Mouse (Mus musculus) limb, embryonic 11.5 days (tissue): ENCODE measurements around the gene 2510009E07Rik. TPM values are rescaled to one million over a fixed set of nuclear protein-coding genes. Genes with fewer than 3 reads are reported as not detected.

Source experiments
- ATAC-seq: fragments of 200-750 bp; cut with Nextera tagmentation; 2 replicates; pipeline ENCODE4 v1.8.0; 2017; ENCODE audit warnings: low read depth; ENCODE audit not compliant: insufficient number of reproducible peaks, low FRiP score, low TSS enrichment
- DNase-seq: peaks from one replicate; pipeline ENCODE4 v3.0.0-alpha.2; 2015; ENCODE audit warnings: low spot score
- H3K27ac ChIP-seq: fragments of 300-500 bp; sonication (generic); replicated peaks from 2 replicates; pipeline ENCODE4 v1.5.1; 2014; ENCODE audit warnings: low read depth, mild to moderate bottlenecking, low read length
- H3K27me3 ChIP-seq: fragments of 300-500 bp; sonication (generic); 2 replicates; pipeline ENCODE4 v1.6.1; 2014; ENCODE audit warnings: mild to moderate bottlenecking, low read length, mixed read lengths; ENCODE audit not compliant: control insufficient read depth, insufficient read depth
- H3K36me3 ChIP-seq: fragments of 300-500 bp; sonication (generic); 2 replicates; pipeline ENCODE4 v1.6.1; 2014; ENCODE audit warnings: mild to moderate bottlenecking, low read length, moderate library complexity, mixed read lengths; ENCODE audit not compliant: control insufficient read depth, insufficient read depth
- H3K4me1 ChIP-seq: fragments of 300-500 bp; sonication (generic); 2 replicates; pipeline ENCODE4 v1.6.1; 2014; ENCODE audit warnings: low read length, mixed read lengths; ENCODE audit not compliant: control insufficient read depth, insufficient read depth
- H3K4me2 ChIP-seq: fragments of 300-500 bp; sonication (generic); 2 replicates; pipeline ENCODE4 v1.6.1; 2014; ENCODE audit warnings: low read depth, mild to moderate bottlenecking, moderate library complexity; ENCODE audit not compliant: severe bottlenecking
- H3K4me3 ChIP-seq: fragments of 300-500 bp; sonication (generic); 2 replicates; pipeline ENCODE4 v1.5.1; 2014; ENCODE audit warnings: low read depth, low read length
- H3K9ac ChIP-seq: fragments of 300-500 bp; sonication (generic); 2 replicates; pipeline ENCODE4 v1.6.1; 2014; ENCODE audit warnings: mild to moderate bottlenecking, low read length
- H3K9me3 ChIP-seq: fragments of 300-500 bp; sonication (generic); 2 replicates; pipeline ENCODE4 v1.6.1; 2016; ENCODE audit warnings: low read length; ENCODE audit not compliant: control insufficient read depth
- WGBS: fragments of 180-500 bp; shearing (Covaris S2); extraction: QIAGEN DNeasy Blood & Tissue Kit; methylation state at CpG from one replicate; pipeline ENCODE4 v1.1.7; 2014; 5-methylcytosine and 5-hydroxymethylcytosine counted together
- polyA plus RNA-seq: library from polyadenylated mRNA; unstranded; fragments of >200 nt; fragmentation: Nextera tagmentation; extraction: Ambion mirVana; gene quantifications from 2 replicates; pipeline ENCODE4 v1.2.1, GENCODE M21; 2014

Gene 2510009E07Rik
- polyA plus RNA-seq, 1 experiment from 2014 or later, result 8.2 TPM

DNA sequence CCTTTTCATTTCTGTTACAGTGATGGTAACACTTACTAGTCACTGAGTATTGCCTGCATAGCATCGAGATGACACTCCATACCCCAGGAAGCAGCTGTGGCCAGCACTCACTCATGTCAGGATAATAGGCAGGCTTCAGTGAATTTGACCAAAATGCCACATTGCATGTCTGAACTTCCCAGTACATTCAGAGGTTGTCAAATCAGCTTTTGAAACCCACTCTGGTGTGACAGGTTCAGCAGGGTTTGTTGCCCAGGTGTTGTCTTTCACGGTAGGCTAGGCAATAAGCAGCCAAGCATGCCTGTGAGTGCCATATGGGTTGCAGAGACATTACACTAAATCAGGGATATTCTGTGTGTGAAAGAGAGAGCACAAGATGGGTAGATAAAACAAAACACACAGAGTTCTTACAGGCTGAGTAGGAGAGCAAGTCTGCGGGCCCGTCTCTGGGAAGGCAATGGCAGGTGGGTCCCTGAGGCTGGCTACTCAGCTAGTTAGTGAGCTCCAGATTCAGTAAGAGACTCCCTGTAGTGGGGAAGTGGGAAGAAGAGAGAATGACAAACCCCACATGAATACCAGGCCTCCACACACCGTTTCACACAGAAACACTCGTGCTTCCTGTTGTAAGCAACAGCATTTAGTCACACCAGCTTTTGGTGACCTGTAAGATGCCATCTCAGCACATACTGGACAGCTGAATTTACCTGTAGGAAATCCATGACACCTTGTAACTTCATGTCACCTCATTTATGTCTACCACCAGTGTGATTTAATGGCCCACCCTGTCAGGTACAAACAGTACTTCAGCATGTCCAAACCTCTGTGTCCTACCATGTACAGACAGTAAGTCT is 68.5 kb downstream of the 2510009E07Rik start:
- Histone ChIP-seq H3K27ac (no peak overlapping the region), H3K27me3 (no peaks in the 10 kb centered on the region), H3K9ac (no peak overlapping the region), H3K9me3 (no peaks in the 10 kb centered on the region), H3K4me3 (no peak overlapping the region), H3K4me2 (no peak overlapping the region), H3K4me1 (0 out of 2 replicates have a peak, but pooled peaks cover 3% of the 10 kb centered on the region), H3K36me3 (no peaks in the 10 kb centered on the region)
- no peak for DNase-seq
- ATAC-seq, result no peak
- WGBS, result 81% methylated on average over 6 of the region's 6 CpGs

- Histone ChIP-seq H3K4me3 (no peak overlapping the region), H3K9ac (no peak overlapping the region), H3K4me1 (no peaks in the 10 kb centered on the region), H3K36me3 (no peaks in the 10 kb centered on the region), H3K27ac (no peak overlapping the region), H3K4me2 (no peak overlapping the region), H3K9me3 (no peaks in the 10 kb centered on the region), H3K27me3 (no peaks in the 10 kb centered on the region)
- 81% methylated on average over 2 of the region's 2 CpGs for WGBS
- DNase-seq (no peak), ATAC-seq (no peak)
Observed at GRCm38 (mm10) chr16:21620630-21621029, 73.8 kb downstream of the 2510009E07Rik start.

DNA sequence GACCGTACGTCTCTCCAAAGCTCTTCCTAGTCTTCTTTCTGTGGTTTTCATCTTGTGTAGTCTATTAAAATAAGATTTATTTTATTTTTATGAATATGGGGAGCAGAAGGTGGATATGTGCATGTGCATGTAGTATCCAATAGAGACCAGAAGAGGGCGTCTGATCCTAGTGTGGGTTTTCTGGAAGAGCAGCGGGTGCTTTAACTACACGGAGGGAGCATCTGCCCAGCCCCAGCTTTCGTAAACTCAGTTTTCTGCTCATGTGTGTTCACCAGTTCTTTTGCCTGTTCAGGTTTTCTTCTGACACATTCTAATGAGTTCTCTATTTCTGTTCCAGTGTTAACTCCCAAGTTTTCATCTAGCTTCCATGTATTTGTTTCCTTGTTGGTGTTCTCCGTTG is 78.7 kb downstream of the 2510009E07Rik start:
- H3K4me3 ChIP-seq, result no peak overlapping the region
- no peak for DNase-seq
- no peaks in the 10 kb centered on the region for H3K9me3 ChIP-seq
- no peak overlapping the region for H3K27ac ChIP-seq
- H3K36me3 ChIP-seq, result no peaks in the 10 kb centered on the region
- no peaks in the 10 kb centered on the region for H3K4me1 ChIP-seq
- H3K4me2 ChIP-seq, result no peak overlapping the region
- ATAC-seq, result no peak
- no peak overlapping the region for H3K9ac ChIP-seq
- no peaks in the 10 kb centered on the region for H3K27me3 ChIP-seq
- 63% methylated on average over 7 of the region's 7 CpGs for WGBS

- Histone ChIP-seq H3K27ac (no peak overlapping the region), H3K9me3 (no peaks in the 10 kb centered on the region), H3K27me3 (no peaks in the 10 kb centered on the region), H3K36me3 (no peaks in the 10 kb centered on the region), H3K4me1 (no peaks in the 10 kb centered on the region), H3K9ac (no peak overlapping the region), H3K4me3 (no peak overlapping the region), H3K4me2 (no peak overlapping the region)
- 88% methylated on average over 4 of the region's 4 CpGs for WGBS
- DNase-seq, result no peak
- ATAC-seq, result no peak
Observed at GRCm38 (mm10) chr16:21610473-21610872, 84.0 kb downstream of the 2510009E07Rik start.

- Histone ChIP-seq H3K4me1 (no peaks in the 10 kb centered on the region), H3K4me3 (no peak overlapping the region), H3K4me2 (no peak overlapping the region), H3K9me3 (no peaks in the 10 kb centered on the region), H3K36me3 (no peaks in the 10 kb centered on the region), H3K27me3 (no peaks in the 10 kb centered on the region), H3K27ac (no peak overlapping the region), H3K9ac (no peak overlapping the region)
- WGBS, result 91% methylated on average over 10 of the region's 10 CpGs
- ATAC-seq (no peak), DNase-seq (no peak)
Observed at GRCm38 (mm10) chr16:21608176-21608865, 86.1 kb downstream of the 2510009E07Rik start.

DNA sequence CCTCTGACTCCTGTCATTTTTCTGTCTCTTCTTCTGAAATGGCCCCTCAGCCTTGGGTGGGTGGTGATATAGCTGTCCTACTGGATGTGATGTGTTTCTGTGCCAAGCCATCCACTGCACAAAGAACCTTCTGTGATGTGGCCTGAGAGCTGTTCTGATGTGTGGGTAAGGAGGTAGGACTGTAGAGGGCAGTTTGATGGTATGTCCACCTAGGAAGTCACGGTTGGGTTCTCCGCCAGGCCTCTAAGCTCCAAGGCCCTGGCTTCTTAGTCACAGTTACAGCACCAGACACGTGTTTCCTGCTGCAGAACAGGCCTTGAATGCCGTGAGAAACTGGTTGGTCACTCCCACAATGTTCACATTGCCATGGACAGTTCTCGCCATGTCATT is 86.8 kb downstream of the 2510009E07Rik start:
- Histone ChIP-seq H3K9me3 (no peaks in the 10 kb centered on the region), H3K4me3 (no peak overlapping the region), H3K27me3 (no peaks in the 10 kb centered on the region), H3K36me3 (no peaks in the 10 kb centered on the region), H3K9ac (no peak overlapping the region), H3K27ac (no peak overlapping the region), H3K4me1 (no peaks in the 10 kb centered on the region), H3K4me2 (no peak overlapping the region)
- DNase-seq (no peak), ATAC-seq (no peak)
- whole genome bisulfite sequencing, result 77% methylated on average over 5 of the region's 5 CpGs

GRCm38 (mm10) chr16:21607021-21607650 is 87.3 kb downstream of the 2510009E07Rik start:
- Histone ChIP-seq H3K9ac (no peak overlapping the region), H3K36me3 (no peaks in the 10 kb centered on the region), H3K9me3 (no peaks in the 10 kb centered on the region), H3K4me1 (no peaks in the 10 kb centered on the region), H3K27ac (no peak overlapping the region), H3K4me3 (no peak overlapping the region), H3K27me3 (no peaks in the 10 kb centered on the region), H3K4me2 (no peak overlapping the region)
- DNase-seq, result no peak
- no peak for ATAC-seq
- WGBS, result 78% methylated on average over 8 of the region's 8 CpGs

GRCm38 (mm10) chr16:21606249-21607020 is 88.0 kb downstream of the 2510009E07Rik start:
- WGBS, result 89% methylated on average over 6 of the region's 6 CpGs
- Histone ChIP-seq H3K27ac (no peak overlapping the region), H3K4me3 (no peak overlapping the region), H3K4me2 (no peak overlapping the region), H3K4me1 (no peaks in the 10 kb centered on the region), H3K36me3 (no peaks in the 10 kb centered on the region), H3K27me3 (no peaks in the 10 kb centered on the region), H3K9me3 (no peaks in the 10 kb centered on the region), H3K9ac (no peak overlapping the region)
- DNase-seq (no peak), ATAC-seq (no peak)
